Mouse (Mus musculus): Measurements from ENCODE around the gene Myzap.

Gene Myzap

GRCm38 (mm10) chr9:71599861-71600260 is 7.7 kb upstream of the Myzap start:
- DNase-seq (ENCODE audit: low spot score) = no peak

DNA sequence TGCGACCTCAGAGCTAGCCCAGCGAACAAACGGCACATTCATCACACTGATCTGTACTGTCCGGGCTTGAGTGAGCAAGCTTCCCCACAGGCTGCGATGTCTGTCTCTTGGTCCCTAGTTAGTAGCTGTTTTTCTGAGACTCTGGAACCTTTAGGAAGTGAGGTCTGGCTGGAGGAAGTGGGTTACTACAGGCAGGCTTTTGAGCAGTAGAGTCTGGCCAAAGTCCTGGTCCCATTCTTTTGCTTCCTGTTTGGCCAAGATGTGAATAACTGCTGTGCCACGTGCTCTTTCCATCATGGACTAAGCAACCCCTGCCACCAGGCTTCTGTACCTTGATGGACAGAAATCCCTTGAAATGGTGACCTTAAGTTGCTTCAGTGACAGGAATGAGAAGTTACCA is 4.7 kb upstream of the Myzap start:
- DNase-seq (ENCODE audit: low spot score) = no peak

GRCm38 (mm10) chr9:71592577-71593285 is 571 bp upstream of the Myzap start:
- DNase-seq (ENCODE audit: low spot score) = no peak

DNA sequence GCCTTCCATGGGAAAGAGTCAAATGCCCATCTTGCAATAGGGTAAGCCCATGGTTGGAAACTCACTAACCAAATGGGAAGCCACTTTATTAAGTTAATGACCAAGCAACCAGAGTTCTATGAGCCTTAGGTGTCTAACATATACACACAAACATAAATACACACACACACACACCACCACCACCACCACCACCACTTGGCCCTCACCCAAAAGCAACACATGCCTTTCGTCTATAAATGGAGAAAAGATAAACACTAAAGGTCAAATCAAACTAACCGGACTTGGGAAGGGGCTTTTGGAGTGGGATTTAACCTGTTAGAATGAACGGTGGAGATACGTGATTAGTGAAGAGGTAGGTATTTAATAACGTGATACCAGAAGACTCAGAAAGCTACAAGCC is 1.1 kb downstream of the Myzap start:
- DNase-seq (ENCODE audit: low spot score) = no peak

DNA sequence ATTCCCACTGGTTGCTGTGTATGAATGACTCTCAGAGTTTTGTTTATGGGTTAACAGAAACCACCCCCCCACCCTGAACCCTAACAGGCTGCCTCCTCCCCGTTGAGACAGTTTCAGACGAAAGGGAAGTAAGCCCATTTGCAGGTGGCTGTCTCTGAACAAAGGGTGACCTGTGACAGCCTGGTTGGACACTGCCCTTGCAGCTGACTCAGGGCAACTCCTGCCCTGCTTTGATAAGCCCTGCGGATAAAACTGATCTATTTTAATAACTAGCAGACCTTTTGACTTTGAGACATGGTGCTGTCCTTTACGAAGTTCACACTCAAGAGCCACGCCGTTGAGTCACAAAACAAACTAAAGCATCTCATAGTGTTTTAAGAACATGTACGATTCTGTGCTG is 2.4 kb downstream of the Myzap start:
- no peak for DNase-seq (ENCODE audit: low spot score)

DNA sequence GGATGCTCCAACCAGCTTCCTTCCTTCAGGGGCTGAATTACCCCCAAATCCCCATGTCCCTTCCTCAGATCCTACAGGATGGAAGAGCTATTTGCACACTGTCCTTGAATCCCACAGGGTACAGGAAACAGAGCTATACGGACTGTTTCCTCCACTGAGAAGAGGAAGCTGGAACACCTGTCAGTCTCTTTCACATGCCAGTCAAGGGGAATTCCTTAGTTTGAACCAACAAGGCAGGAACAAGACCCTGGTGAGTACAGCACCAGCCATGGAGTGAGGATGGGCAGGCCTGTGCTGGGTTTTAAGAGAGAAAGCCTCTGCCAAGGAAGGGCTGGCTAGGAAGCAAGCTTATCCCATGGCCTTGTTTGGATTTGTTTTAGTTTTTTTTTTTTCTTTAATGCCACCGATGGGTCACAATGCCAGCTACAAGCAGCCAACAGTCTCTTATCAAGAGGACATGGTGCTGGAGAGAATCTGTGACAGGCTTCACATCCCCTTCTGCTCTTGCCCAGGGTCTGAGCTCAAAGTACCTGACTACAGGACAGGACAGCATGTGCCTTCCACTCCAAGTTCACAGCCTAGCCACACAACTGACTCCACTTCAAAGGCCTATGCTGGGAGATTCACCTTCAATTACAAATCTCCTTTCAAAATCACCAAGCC is 3.1 kb downstream of the Myzap start:
- DNase-seq (ENCODE audit: low spot score) = no peak

DNA sequence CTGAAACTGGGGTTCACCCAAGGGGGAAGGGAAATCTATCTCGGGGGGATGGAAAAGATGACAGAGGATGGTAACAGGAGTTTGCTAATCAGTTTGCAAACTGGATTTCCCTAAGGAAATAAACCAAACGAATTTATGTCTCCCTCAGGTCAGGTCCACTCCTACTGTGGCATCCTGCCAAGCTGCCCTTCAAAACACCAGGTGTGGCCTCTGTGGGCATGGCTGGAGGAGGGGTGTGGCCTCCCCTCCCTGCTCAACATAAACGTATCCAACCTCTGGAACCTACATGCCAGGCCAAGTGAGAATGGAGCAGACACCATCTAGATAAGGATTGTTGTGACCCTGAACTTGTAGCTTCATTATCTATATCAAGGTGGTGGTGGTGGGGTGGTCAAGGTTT is 5.8 kb downstream of the Myzap start:
- no peak for DNase-seq (ENCODE audit: low spot score)

DNA sequence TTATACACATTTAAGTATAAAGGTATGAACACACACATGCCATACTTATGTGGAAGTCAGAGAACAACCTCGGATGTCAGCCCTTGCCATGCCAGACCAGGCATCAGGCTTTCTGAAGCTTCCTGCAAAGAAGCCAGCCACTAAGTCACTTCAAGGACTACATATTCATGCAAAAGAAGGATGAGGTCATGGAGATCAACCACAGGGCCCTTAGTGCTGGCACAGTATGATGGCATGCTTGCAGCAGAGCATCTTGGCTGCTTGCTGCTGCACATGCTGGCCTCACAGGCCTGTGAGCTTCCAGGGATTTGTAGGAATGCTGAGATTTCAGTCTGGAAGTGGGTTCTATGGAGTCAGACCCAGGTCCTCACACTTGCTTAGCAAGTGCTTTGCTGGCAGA is 9.4 kb downstream of the Myzap start:
- no peak for DNase-seq (ENCODE audit: low spot score)

DNA sequence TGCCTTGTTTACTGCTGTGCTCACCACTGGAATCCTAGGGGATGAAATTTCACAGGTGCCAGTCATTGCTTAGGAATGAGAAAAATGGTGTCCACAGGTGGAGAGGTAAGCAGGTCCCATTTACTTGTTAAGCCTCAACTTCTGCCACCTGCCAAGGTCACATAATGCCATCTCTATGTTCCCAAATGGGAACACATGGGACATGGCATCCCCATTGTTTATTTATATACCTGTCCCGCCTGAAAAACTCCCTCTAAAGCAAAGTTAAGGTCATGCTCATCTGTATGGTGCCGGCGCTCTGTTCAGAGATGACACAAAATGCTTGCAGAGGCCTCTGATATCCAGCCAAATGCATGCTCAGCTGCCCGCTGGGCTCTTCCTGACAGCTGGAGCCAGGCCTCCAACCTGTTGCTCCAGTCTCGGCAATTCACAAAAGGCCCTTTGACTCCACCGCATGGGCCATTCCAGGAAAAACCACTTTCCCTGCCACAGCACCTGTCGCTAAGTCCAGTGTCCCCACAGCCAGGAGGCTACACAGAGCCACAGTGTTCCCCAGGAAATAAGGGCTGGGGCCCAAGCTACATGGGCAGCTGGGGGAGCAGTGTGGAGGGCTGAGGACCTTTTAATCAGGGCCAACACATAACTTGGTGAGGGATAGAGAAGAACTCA is 13.1 kb downstream of the Myzap start:
- DNase-seq (ENCODE audit: low spot score) = no peak

DNA sequence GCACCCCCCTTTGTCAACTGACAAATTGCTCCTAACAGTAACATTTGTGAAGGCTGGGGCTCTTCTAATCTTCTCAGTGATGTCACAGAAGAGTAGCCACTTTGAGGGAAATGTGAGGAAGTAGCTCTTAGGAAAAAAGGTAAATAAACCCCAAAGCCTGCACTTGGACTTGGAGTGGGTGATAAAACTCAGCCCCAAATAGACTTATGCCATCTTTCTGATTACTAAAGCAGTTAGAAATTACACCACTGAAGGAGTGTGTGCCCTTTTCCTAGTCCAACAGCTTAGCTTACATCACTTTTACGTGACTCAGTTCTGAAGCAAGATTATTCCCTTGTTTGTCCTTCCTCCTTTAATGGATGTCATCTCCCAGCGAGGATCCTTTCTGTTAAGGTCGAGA is 17.7 kb downstream of the Myzap start:
- no peak for DNase-seq (ENCODE audit: low spot score)

- no peak for DNase-seq (ENCODE audit: low spot score)
These were observed 18.3 kb downstream of the Myzap start for GRCm38 (mm10) chr9:71573771-71574340.

DNA sequence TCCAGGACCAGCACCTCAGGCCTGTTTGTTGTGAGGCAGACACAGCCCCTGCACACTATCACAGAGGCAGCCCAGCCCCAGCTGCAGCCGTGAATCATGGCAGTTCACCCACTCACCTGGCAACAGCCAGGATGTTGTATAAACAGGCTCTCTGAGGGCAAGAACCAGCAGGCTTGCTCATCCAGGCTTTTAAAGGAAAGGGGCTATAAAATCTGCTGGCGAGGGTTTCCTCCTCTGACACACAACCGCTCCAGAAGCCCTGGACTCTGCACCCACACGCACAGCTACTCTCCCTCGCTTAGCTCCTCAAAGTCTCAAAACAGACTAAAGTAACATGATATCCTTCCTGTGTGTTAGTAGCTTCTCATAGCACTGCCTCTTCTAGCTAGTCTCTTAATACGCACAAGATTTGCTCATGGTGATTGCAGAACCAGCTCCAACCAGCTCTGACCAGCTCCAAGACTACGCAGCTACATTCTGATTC is 21.0 kb downstream of the Myzap start:
- DNase-seq (ENCODE audit: low spot score) = no peak

DNA sequence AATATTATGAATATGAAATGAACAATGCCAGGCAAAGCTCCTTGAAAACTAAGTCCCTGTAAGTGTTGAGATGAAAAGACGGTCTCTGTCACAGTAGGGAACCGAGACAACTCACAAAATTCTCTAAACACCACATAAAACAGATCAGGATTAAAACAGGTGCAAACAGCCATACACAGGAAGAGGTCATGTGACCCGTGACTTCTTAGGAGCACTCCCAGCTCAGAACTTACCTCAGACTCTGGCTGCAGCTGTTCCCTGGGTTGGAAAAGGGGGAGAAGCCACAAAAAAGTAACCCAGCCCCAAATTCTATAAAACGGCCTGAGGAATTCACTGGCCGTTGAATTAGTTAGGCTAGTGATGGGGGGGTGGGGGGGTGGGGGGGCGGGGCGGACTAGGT is 22.0 kb downstream of the Myzap start:
- peak; percentile 35 for DNase-seq (ENCODE audit: low spot score)

DNA sequence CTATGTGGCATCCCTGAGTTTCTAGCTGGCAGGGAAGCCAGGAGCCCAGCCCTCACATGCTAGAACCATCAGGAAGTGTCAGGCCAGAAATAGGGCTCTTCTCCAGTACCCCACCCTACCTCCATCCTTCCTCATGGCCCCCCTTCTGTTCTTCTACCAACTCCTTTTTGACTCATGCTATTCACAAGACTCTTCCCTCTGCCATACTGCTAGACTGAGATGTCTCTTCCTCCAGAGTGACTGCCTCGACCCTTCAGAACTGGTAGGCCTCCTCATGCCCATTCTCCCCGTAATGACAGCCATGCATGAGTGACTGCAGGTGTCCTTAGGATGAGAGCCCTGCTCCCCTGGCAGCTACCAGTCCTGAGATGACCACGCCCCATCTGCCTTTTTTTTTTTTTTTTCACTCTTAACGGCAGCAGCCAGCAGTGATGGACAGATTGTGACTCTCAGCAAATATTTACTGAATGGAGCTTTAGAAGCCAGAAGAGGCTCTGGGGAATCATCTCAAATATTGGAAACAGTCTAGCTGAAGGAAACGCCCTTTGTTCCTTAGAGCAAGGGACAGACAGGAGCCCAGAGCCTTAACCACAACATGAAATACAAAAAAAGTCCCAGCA is 23.7 kb downstream of the Myzap start:
- no peak for DNase-seq (ENCODE audit: low spot score)

DNA sequence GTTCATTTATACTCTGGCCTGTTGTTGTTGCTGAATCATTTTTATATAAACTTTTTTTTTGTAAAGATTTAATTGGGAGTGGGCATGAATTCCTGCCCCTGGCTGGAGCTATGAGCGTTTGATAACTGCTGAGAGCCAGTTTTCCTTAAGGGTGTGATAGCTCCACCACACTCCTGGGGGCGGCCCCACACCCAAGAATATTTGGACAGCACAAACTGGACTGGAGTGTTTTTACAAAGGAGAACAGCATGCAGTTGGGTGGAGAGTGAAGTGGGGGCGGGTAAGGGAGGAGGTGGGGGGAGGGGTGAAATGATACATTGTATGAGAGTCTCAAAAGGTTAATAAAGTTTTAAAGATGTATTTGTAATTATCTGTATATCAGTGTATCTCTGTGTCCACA is 24.8 kb downstream of the Myzap start:
- no peak for DNase-seq (ENCODE audit: low spot score)

DNA sequence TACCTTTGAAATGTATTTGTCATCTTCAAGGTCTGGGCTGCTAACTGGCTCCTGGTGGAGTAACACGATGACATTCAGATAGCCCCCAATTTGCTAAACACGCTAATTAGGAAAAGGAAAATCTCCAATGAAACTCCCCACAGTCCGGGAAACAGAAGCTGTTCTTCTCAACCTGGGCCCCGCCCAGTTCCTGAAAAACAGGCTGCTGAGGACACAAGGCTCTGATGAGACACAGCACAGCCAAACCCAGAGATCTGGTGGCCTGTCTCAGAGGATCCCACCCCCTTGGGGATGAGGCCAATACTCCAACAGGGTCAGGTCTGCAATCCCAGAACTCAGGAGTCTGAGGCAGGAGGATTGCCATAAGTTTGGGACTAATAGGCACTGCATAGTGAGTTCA is 25.4 kb downstream of the Myzap start:
- no peak for DNase-seq (ENCODE audit: low spot score)

- no peak for DNase-seq (ENCODE audit: low spot score)
These were observed 34.4 kb downstream of the Myzap start for GRCm38 (mm10) chr9:71557737-71558136.

DNA sequence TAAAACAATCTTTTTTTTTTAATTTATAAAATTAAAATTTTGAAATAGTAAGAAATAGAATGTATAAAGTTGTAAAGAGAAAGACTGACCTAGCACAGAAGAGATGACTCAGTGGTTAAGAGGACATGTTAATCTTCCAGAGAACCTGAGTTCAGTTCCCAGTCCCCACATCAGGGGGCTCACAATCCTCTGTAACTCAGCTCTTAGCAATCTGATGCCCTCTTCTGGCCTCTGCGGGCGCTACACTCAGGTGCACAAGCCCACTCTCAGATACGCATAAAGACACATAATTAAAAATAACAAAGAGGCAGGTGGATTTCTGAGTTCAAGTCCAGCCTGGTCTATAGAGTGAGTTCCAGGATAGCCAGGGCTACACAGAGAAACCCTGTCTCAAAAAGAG is 38.2 kb downstream of the Myzap start:
- no peak for DNase-seq (ENCODE audit: low spot score)

- DNase-seq (ENCODE audit: low spot score) = no peak
These were observed 42.0 kb downstream of the Myzap start for GRCm38 (mm10) chr9:71550176-71550575.

GRCm38 (mm10) chr9:71547704-71548275 is 44.4 kb downstream of the Myzap start:
- DNase-seq (ENCODE audit: low spot score) = no peak

- DNase-seq (ENCODE audit: low spot score) = no peak
These were observed 47.3 kb downstream of the Myzap start for GRCm38 (mm10) chr9:71544831-71545230.

Data from embryo, embryonic 10 days (tissue).